ENCODE assay signal across 17 mouse cellular contexts in genomic region chr1:190264501-190264900, GRCm38 (mm10).
"Had no signal": no experiment of that assay in that cellular context is flagged by ENCODE, and none has a peak within 500 bp of the region (broad histone marks: within the 10 kb centered on the region; RNA-seq: fewer than 3 reads in every experiment).

No protein-coding gene starts in this region.

- H3K36me3 ChIP-seq: liver, embryonic 13.5 days; midbrain, embryonic 10.5 days; midbrain, embryonic 13.5 days; neural tube, embryonic 13.5 days; stomach, embryonic 15.5 days had no signal

- H3K9ac ChIP-seq: liver, embryonic 13.5 days; lung, embryonic 14.5 days; midbrain, embryonic 13.5 days; neural tube, embryonic 13.5 days; stomach, embryonic 15.5 days had no signal

- H3K4me3 ChIP-seq: liver, embryonic 13.5 days; megakaryocyte, embryonic 14.5 days; midbrain, embryonic 10.5 days; midbrain, embryonic 13.5 days; myocyte; neural tube, embryonic 13.5 days; stomach, embryonic 15.5 days had no signal

- DNase-seq: kidney, adult 18-20 months; kidney, postnatal 4 days; left cerebral cortex, postnatal 4 days; liver, embryonic 13.5 days; lung, embryonic 14.5 days; lung, postnatal 36 days; retina, postnatal 1 day; right cerebral cortex, postnatal 25 days; spleen, adult 18-20 months; thymus, postnatal 25 days had no signal

- H3K27ac ChIP-seq: kidney, postnatal 0 days; liver, embryonic 13.5 days; midbrain, embryonic 13.5 days; neural tube, embryonic 13.5 days; stomach, embryonic 15.5 days had no signal

- H3K27me3 ChIP-seq: liver, embryonic 13.5 days; megakaryocyte, embryonic 14.5 days; neural tube, embryonic 13.5 days; stomach, embryonic 15.5 days had no signal

- H3K4me1 ChIP-seq: liver, embryonic 13.5 days; megakaryocyte, embryonic 14.5 days; stomach, embryonic 15.5 days had no signal
